Mouse (Mus musculus) olfactory bulb, adult 2 months (tissue): ENCODE results near the gene Dlg5. TPM values are rescaled to one million over a fixed set of nuclear protein-coding genes. Genes with fewer than 3 reads are reported as not detected.

Source experiments
- H3K27ac ChIP-seq: fragments of 200-500 bp; 2 replicates; pipeline ENCODE4 v1.5.1; 2012; ENCODE audit warnings: low read depth, low read length; ENCODE audit not compliant: insufficient read depth
- H3K4me1 ChIP-seq: fragments of 200-500 bp; 2 replicates; pipeline ENCODE4 v1.6.1; 2012; ENCODE audit warnings: low read length; ENCODE audit not compliant: control insufficient read depth, insufficient read depth
- H3K4me3 ChIP-seq: fragments of 200-500 bp; 2 replicates; pipeline ENCODE4 v1.5.1; 2012; ENCODE audit warnings: mild to moderate bottlenecking, low read depth, low read length, moderate library complexity; ENCODE audit not compliant: insufficient read depth
- CTCF ChIP-seq: fragments of 200-500 bp; IDR thresholded peaks from 2 replicates; pipeline ENCODE4 v1.5.1; 2012; ENCODE audit warnings: low read depth, mild to moderate bottlenecking, low read length, moderate library complexity; ENCODE audit not compliant: insufficient read depth
- POLR2A ChIP-seq: fragments of 200-500 bp; IDR thresholded peaks from 2 replicates; pipeline ENCODE4 v1.6.1; 2012; ENCODE audit warnings: mild to moderate bottlenecking, low read depth, low read length, moderate library complexity; ENCODE audit not compliant: insufficient read depth
- WGBS: fragments of 180-500 bp; shearing (Covaris S2); methylation state at CpG from one replicate; pipeline ENCODE4 v1.1.7; 2018; 5-methylcytosine and 5-hydroxymethylcytosine counted together
- polyA plus RNA-seq: library from polyadenylated mRNA; stranded (reverse); fragments of >200 nt; gene quantifications from 2 replicates; pipeline ENCODE4 v1.2.4, GENCODE M21; 2012; ENCODE audit warnings: low replicate concordance; ENCODE audit not compliant: missing spikeins, insufficient read depth, insufficient read length

The Dlg5 gene
- polyA plus RNA-seq, 1 experiment = not detected

GRCm38 (mm10) chr14:24205281-24205871 lies 40.3 kb downstream of the Dlg5 start:
- peak overlapping the region; percentile 18; the same call in 1 of the 2 replicates for H3K27ac ChIP-seq
- peaks cover 26% of the 10 kb centered on the region for H3K4me1 ChIP-seq
- 18% methylated on average over 6 of the region's 6 CpGs for WGBS
- no peak overlapping the region for H3K4me3 ChIP-seq
- TF ChIP-seq CTCF (no peak), POLR2A (no peak)

- no peak for TF ChIP-seq CTCF
- TF ChIP-seq POLR2A = no peak
- peaks cover 30% of the 10 kb centered on the region for H3K4me1 ChIP-seq
- no peak overlapping the region for H3K4me3 ChIP-seq
- WGBS = 90% methylated on average over 8 of the region's 8 CpGs
- no peak overlapping the region for H3K27ac ChIP-seq
Observed at GRCm38 (mm10) chr14:24203210-24203609, 42.5 kb downstream of the Dlg5 start.

- TF ChIP-seq POLR2A = no peak
- Histone ChIP-seq H3K27ac (no peak overlapping the region), H3K4me3 (no peak overlapping the region), H3K4me1 (peaks cover 24% of the 10 kb centered on the region)
- WGBS = 93% methylated on average over 2 of the region's 2 CpGs
Observed at GRCm38 (mm10) chr14:24200771-24201170, 44.9 kb downstream of the Dlg5 start.

GRCm38 (mm10) chr14:24199732-24200131 lies 46.0 kb downstream of the Dlg5 start:
- TF ChIP-seq POLR2A (no peak), CTCF (no peak)
- no peak overlapping the region for H3K4me3 ChIP-seq
- H3K27ac ChIP-seq = no peak overlapping the region
- WGBS = 73% methylated on average over 6 of the region's 6 CpGs
- peaks cover 16% of the 10 kb centered on the region for H3K4me1 ChIP-seq

- WGBS = 53% methylated on average over 5 of the region's 5 CpGs
- Histone ChIP-seq H3K27ac (no peak overlapping the region), H3K4me1 (peaks cover 12% of the 10 kb centered on the region), H3K4me3 (no peak overlapping the region)
- TF ChIP-seq POLR2A (no peak), CTCF (no peak)
Observed at GRCm38 (mm10) chr14:24197865-24198264, 47.9 kb downstream of the Dlg5 start.

- TF ChIP-seq POLR2A = no peak
- TF ChIP-seq CTCF = no peak
- H3K27ac ChIP-seq = no peak overlapping the region
- WGBS = 85% methylated on average over 6 of the region's 6 CpGs
Observed at GRCm38 (mm10) chr14:24196947-24197346, 48.8 kb downstream of the Dlg5 start.

GRCm38 (mm10) chr14:24190131-24190530 lies 55.6 kb downstream of the Dlg5 start:
- TF ChIP-seq POLR2A (no peak), CTCF (no peak)
- Histone ChIP-seq H3K27ac (no peak overlapping the region), H3K4me3 (no peak overlapping the region), H3K4me1 (peaks cover 3% of the 10 kb centered on the region)
- 94% methylated on average over 13 of the region's 13 CpGs for WGBS

More at GRCm38 (mm10) chr14:24196947-24197346, 48.8 kb downstream of the Dlg5 start:
- peaks cover 12% of the 10 kb centered on the region for H3K4me1 ChIP-seq
- H3K4me3 ChIP-seq = no peak overlapping the region

- peaks cover 3% of the 10 kb centered on the region for H3K4me1 ChIP-seq
- no peak overlapping the region for H3K4me3 ChIP-seq
- TF ChIP-seq CTCF (no peak), POLR2A (no peak)
- no peak overlapping the region for H3K27ac ChIP-seq
- WGBS = 64% methylated on average over 7 of the region's 7 CpGs
Observed at GRCm38 (mm10) chr14:24189598-24189997, 56.1 kb downstream of the Dlg5 start.

GRCm38 (mm10) chr14:24185514-24185913 lies 60.2 kb downstream of the Dlg5 start:
- WGBS = 75% methylated on average over 4 of the region's 4 CpGs
- peaks cover 8% of the 10 kb centered on the region for H3K4me1 ChIP-seq
- H3K4me3 ChIP-seq = no peak overlapping the region
- H3K27ac ChIP-seq = no peak overlapping the region
- TF ChIP-seq POLR2A (no peak), CTCF (no peak)
